Mouse (Mus musculus) adrenal gland, postnatal 4 days (tissue): ENCODE measurements around the gene Zfp784. TPM values are rescaled to one million over a fixed set of nuclear protein-coding genes. Genes with fewer than 3 reads are reported as not detected.
"Not testable (repeated sequence)": the region's sequence is repeated elsewhere in the genome, so short reads cannot be mapped to it uniquely, and the experiment has no call there.

Experiments
- DNase-seq, 2 experiments: peaks; one replicate each; pipeline ENCODE4 v3.0.0; 2021 to 2022; ENCODE audit warnings: low spot score in 2 of 2, mixed read lengths in 2 of 2
- long read RNA-seq, 2 experiments: library from polyadenylated mRNA; stranded (forward); transcript quantifications; one replicate each; pipeline ENCODE4 v2.0.0; 2021
- total RNA-seq, 2 experiments: library from RNA; stranded (reverse); gene quantifications; 2 replicates each; pipeline ENCODE4 v1.2.3; 2021

Zfp784 gene
- 1 to 10 TPM; 7.0 to 7.1 TPM for total RNA-seq
- long read RNA-seq, experiment 1, transcript Zfp784-201 (2 exons, 2,153 nt), result major isoform, 8 of 10 reads
- long read RNA-seq, experiment 1, partial matches to known transcripts, result 0 of 10 reads
- long read RNA-seq, experiment 1, other reads (novel, unspliced or antisense), result 2 of 10 reads
- long read RNA-seq, experiment 2, transcript Zfp784-201 (2 exons, 2,153 nt), result major isoform, 5 of 7 reads
- long read RNA-seq, experiment 2, partial matches to known transcripts, result 2 of 7 reads
- long read RNA-seq, experiment 2, other reads (novel, unspliced or antisense), result 0 of 7 reads

GRCm38 (mm10) chr7:5038109-5038732 lies at the start of gene Zfp784:
Gene Zfp784, minus strand, starts transcription at chr7:5038446.
- peak; percentile 89 for DNase-seq

- DNase-seq, result no peak
These were observed 49.6 kb upstream of the Zfp784 start for GRCm38 (mm10) chr7:5087886-5088285.

- DNase-seq, result no peak
These were observed 48.7 kb upstream of the Zfp784 start for GRCm38 (mm10) chr7:5086921-5087440.

GRCm38 (mm10) chr7:5085512-5085911 lies 47.3 kb upstream of the Zfp784 start:
- no peak for DNase-seq

- no peak for DNase-seq
These were observed 45.3 kb upstream of the Zfp784 start for GRCm38 (mm10) chr7:5083325-5084105.

- DNase-seq, result no peak
These were observed 43.7 kb upstream of the Zfp784 start for GRCm38 (mm10) chr7:5081939-5082338.

- DNase-seq, result no peak
These were observed 43.0 kb upstream of the Zfp784 start for GRCm38 (mm10) chr7:5081241-5081640.

GRCm38 (mm10) chr7:5080815-5081214 lies 42.6 kb upstream of the Zfp784 start:
- no peak for DNase-seq

GRCm38 (mm10) chr7:5080010-5080751 lies 41.9 kb upstream of the Zfp784 start, which contains the start of gene Epn1:
Gene Epn1, plus strand, starts transcription at chr7:5080235.
- DNase-seq, result peak; percentile 90 to 91

GRCm38 (mm10) chr7:5079365-5080009 lies 41.2 kb upstream of the Zfp784 start:
- DNase-seq, result not testable (repeated sequence)

GRCm38 (mm10) chr7:5076931-5077330 lies 38.7 kb upstream of the Zfp784 start:
- no peak for DNase-seq

- DNase-seq, result no peak
These were observed 36.7 kb upstream of the Zfp784 start for GRCm38 (mm10) chr7:5074984-5075383.

GRCm38 (mm10) chr7:5073586-5073985 lies 35.3 kb upstream of the Zfp784 start:
- no peak for DNase-seq

GRCm38 (mm10) chr7:5064886-5065285 lies 26.6 kb upstream of the Zfp784 start:
- no peak for DNase-seq

- peak in 1 of 2 experiments; percentile 50 for DNase-seq
These were observed 24.2 kb upstream of the Zfp784 start for GRCm38 (mm10) chr7:5062360-5063001.

GRCm38 (mm10) chr7:5061774-5062359 lies 23.6 kb upstream of the Zfp784 start, which contains the start of gene U2af2:
Gene U2af2, plus strand, starts transcription at chr7:5062143.
- DNase-seq, result peak; percentile 89

GRCm38 (mm10) chr7:5060944-5061773 lies 22.9 kb upstream of the Zfp784 start:
- DNase-seq, result peak; percentile 92 to 95

GRCm38 (mm10) chr7:5060239-5060731 lies 22.0 kb upstream of the Zfp784 start:
- DNase-seq, result peak in 1 of 2 experiments; percentile 47
